Mouse (Mus musculus) right cerebral cortex, postnatal 10 days (tissue): ENCODE measurements around the gene Plppr1.
"Not testable (repeated sequence)": the region's sequence is repeated elsewhere in the genome, so short reads cannot be mapped to it uniquely, and the experiment has no call there.

ENCODE experiments used
- DNase-seq, 2 experiments: peaks; one replicate each; pipeline ENCODE4 v3.0.0; 2021; ENCODE audit warnings: low spot score in 2 of 2

Gene Plppr1

GRCm38 (mm10) chr4:49232206-49233031 is 173.3 kb downstream of the Plppr1 start:
- no peak for DNase-seq

- no peak for DNase-seq
Observed at GRCm38 (mm10) chr4:49233032-49233406, 173.9 kb downstream of the Plppr1 start.

GRCm38 (mm10) chr4:49238111-49238510 is 179.0 kb downstream of the Plppr1 start:
- no peak for DNase-seq

GRCm38 (mm10) chr4:49239451-49239850 is 180.4 kb downstream of the Plppr1 start:
- DNase-seq, result no peak

DNA sequence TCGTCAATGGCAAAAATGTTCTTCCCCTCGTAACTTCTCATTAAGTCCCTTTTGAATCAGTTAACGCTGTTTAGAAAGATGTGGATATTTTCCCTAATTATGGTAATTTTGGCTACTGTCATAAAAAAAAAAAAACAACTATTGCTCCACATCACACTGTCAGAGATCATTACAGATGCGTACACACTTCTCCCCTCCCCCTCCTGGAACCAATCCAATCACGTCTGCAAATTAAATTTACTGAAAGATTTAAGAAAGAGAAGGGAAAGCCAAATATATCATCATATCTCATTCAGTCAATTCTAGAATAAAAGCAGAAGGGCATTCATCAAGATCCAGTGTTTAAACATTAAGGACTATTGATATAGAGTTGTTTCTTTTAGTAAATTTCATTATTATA is 185.7 kb downstream of the Plppr1 start:
- peak in 1 of 2 experiments; percentile 35 for DNase-seq

DNA sequence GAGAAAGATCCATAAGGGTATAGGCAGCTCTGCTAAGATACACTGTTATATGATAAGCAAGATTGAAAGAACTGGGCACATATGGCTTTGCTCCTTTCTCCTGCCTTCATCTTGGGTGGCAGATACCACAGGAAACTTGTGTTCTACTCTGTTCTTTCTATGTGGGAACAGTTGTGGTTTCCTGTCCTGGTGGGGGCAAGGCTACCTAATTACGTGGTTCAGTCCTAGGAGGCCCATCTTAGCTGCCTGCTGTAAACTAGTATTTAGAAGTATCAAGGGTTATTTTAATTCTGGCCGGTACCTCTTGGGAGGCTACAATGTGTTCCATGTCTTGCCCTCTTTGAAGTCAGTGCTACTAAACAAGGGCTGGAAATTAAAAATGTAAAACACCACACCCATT is 186.2 kb downstream of the Plppr1 start:
- no peak for DNase-seq

GRCm38 (mm10) chr4:49251262-49251661 is 192.2 kb downstream of the Plppr1 start:
- DNase-seq, result peak; percentile 37 to 55

DNA sequence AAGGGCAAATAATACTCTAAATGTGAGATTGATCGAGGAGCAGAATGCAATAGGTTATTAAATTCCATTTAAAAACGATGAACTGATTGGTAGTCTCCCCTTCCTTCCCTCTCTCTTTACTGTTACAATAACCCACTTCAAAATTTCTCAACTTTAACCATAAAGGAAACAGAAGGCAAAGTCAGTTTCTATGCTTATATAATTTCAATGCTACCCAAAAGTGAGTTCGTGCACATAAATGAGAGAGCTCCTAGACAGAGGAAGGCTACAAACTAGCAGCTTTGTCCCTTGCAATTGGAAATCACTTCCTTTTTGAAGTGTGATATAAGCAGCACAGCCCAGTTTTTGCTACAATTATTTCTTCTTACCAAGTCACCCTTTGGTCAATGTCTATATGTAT is 193.1 kb downstream of the Plppr1 start:
- no peak for DNase-seq

DNA sequence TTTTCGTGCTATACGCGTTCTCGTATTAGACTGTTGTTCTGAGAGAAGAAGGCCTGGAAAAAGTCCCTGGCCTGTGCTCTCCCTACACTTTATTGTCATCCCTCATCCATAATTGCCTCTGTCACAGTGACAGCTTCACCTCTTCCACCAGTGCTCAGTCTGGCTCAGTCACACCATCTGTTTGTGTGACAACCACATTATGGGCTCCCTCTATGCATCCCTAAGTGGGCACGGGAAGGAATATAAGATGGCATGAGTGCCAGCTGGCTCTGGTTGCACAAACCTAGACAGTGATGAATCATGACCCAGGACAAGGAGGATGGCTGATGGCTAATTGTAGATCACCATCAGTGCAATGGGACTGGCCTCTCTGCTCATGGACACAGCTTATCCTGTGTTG is 219.4 kb downstream of the Plppr1 start:
- no peak for DNase-seq

DNA sequence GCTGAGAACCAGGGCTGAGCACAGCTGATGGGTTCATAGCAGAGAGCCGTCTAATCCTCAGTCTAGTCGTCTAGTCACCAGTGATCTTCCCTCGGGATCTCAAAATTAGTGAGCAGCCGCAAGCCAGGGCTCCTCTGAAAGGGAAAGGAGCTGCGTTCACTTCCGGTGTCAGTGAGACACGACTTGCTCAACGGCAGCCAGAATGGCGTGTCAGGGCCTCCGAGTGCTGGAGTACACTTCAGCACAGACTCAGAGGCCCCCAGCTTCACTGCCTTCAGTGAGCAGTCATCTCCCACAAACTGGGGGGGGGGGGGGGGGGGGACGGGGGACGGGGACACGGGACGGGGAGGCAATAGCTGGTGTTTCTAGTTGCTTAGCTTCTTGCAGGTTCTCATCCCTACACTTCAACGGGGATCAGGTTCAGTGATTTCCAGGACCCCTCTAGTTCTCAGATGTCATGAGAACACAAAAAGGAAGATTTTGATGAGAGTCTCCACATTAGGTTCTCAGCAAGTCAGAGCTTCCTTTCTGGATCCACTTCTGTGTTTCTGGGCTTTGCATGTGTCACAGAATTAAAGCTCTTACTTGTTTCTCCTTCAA is 225.7 kb downstream of the Plppr1 start:
- DNase-seq, result no peak

GRCm38 (mm10) chr4:49285340-49286196 is 226.5 kb downstream of the Plppr1 start:
- peak in 1 of 2 experiments; percentile 25 for DNase-seq

DNA sequence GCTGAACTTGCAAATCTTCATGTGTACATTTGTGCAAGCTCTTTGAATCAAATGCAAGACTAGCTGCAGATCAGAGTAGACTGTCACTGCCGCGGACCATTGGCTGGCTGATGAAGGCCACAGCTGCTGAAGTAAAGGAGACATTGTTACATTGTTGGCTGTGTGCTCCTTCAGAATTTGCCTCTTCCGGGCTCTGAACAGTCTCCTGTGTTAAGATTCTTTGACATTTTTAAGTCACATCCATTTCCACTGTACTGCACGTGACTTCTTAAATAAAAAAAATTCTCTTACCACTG is 227.1 kb downstream of the Plppr1 start:
- peak; percentile 29 to 46 for DNase-seq

- DNase-seq, result peak in 1 of 2 experiments; percentile 25
Observed at GRCm38 (mm10) chr4:49296434-49296833, 237.4 kb downstream of the Plppr1 start.

DNA sequence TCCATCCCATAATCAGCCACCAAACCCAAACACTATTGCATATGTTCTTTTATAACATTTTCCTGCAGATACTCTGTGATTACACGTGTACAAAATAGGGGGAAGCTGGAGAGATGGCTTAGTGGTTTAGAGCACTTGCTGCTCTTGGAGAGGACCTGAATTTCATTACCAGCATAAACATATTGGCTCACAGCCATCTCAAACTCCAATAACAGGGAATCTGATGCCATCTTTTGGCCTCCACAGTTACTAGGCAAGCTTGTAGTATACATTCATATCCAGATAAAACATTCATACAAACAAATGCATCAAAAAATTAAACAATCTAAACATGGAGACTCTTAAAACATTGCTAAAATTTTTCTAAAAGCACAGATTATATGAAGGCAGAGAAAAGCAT is 240.5 kb downstream of the Plppr1 start:
- no peak for DNase-seq

- no peak for DNase-seq
Observed at GRCm38 (mm10) chr4:49321903-49322635, 263.0 kb downstream of the Plppr1 start.

GRCm38 (mm10) chr4:49337949-49338348 is 278.9 kb downstream of the Plppr1 start:
- DNase-seq, result not testable (repeated sequence)

DNA sequence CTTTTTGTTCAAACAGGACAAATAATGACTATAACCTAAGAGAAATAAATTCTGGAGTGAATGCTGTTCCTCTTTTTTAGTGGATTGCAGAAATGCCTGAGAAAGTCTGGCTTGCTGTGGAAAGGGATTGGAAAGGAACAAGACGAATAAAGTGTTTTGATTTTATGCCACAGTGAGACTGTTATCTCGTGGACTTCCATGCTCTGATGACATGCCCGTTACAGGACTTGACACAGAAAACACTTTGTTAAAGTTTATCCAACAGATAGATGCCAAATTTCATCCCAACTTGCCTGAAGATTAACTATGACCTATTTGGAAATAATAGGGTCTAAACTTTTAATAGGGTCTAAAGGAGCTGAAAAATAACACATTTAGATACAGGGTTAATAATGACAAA is 281.0 kb downstream of the Plppr1 start:
- not testable (repeated sequence) for DNase-seq

DNA sequence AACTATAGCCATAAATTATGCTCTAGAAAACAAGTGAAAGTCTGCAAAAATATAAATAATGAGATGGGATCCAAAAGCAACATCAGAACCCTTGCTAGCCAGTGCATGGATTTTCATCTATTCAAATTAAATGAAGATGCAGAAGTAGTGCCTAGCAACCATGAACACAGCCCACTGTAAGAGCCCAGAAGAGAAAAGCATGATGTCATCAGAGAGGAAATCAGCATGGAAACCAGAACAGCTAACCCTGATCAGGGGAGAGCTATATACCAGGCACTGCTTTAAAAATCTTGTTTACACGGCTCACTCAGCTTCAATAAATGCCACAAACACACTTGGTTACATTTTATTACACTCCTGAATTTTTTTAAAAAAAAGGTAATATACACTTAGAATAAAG is 288.9 kb downstream of the Plppr1 start:
- DNase-seq, result not testable (repeated sequence)

- DNase-seq, result no peak
Observed at GRCm38 (mm10) chr4:49348677-49349076, 289.6 kb downstream of the Plppr1 start.

DNA sequence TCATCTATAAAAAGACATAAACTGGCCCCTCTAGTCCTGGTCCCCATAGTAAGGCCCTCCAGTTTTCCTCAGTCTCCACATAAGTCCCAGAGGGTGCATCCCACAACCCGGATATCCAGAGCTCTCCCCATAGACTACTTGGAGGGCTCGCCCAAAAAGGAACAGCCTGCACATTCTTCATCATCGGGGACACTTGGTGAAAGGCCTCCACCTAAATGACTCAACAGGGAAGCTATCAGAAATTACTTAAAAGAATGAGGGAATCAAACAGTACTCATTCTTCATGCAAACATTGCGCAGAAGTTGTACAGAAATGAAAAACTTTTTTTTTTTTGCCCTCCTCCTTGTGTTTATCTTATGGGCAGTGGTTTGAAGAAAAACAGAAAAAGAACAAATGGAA is 291.4 kb downstream of the Plppr1 start:
- no peak for DNase-seq

DNA sequence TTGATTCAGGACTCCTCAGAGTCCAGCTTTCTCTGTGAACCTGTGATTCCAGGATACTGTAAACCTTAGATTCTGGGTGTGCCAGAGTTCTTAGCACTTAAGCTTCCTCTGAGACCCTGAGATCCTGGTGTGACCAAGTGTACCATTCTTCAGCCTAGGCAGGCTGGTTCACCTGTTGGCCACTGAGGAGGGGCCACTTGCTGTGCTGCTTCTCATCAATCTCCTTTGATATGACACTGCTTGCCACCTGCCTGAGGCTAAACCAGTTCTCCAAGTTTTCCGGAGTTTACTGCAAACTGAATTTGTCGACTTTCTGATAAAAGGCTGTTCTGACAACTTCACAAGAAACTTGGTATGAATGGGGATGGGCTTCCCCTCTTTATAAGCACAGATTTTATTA is 298.0 kb downstream of the Plppr1 start:
- no peak for DNase-seq

DNA sequence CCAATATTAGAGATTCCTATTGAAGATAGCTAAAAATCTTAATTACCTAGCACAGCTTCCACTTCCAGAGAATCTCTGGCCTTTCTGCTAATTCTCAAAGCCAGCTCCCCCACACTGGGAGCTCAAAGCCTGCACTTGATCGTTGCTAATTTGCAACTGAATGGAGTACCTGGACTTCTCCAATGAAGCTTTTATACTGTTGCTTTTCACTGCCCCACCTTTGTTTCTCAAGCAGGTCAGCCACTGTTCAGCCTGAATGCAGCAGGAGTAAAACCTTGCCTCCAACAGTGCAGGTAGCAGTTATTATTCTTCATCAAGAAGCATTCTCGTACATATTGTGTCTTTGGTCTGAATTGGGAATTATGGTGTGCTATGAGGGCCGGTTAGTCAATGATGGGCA is 309.0 kb downstream of the Plppr1 start:
- not testable (repeated sequence) for DNase-seq
